Mouse (Mus musculus): Measurements from ENCODE around the gene Stxbp5.

GRCm38 (mm10) chr10:9813926-9814325 lies 87.0 kb downstream of the Stxbp5 start:
- TF ChIP-seq MAFK (IDR thresholded peaks at IDR 0.05; ENCODE audit: insufficient replicate concordance, low read length), result no peak
- peak in 1 of 2 experiments; percentile 20; a peak in 1 of 4 replicates for TF ChIP-seq CTCF (conservative IDR thresholded peaks at IDR 0.05 in 1 of 2, IDR thresholded peaks at IDR 0.05 in 1 of 2; ENCODE audit: low read depth in 2 of 2, low read length in 2 of 2)
- no peak for TF ChIP-seq IRF4 (IDR thresholded peaks at IDR 0.05; ENCODE audit: low read depth, low read length)
- TF ChIP-seq TBP (conservative IDR thresholded peaks at IDR 0.05; ENCODE audit: low read depth, low read length), result no peak
- no peak for TF ChIP-seq PAX5 (IDR thresholded peaks at IDR 0.05; ENCODE audit: low read length)
- no peak for TF ChIP-seq CHD1 (IDR thresholded peaks at IDR 0.05; ENCODE audit: low read depth, low read length)
- no peak for TF ChIP-seq ETS1 (conservative IDR thresholded peaks at IDR 0.05; ENCODE audit: low read depth, low read length)
- no peak for TF ChIP-seq UBTF (IDR thresholded peaks at IDR 0.05; ENCODE audit: low read depth, low read length)
- no peak for TF ChIP-seq MAZ (IDR thresholded peaks at IDR 0.05; ENCODE audit: low read depth, low read length)
- no peak for TF ChIP-seq EP300 (IDR thresholded peaks at IDR 0.05; ENCODE audit: low read length)
